Mouse (Mus musculus) adrenal gland (tissue): ENCODE measurements around the gene Rps6kc1.
"Not testable (repeated sequence)": the region's sequence is repeated elsewhere in the genome, so short reads cannot be mapped to it uniquely, and the experiment has no call there.

Experiments
- intact Hi-C: fragments of 180-260 bp; cut with DNase I; formaldehyde crosslinking; loops from one replicate; pipeline ENCODE4 v1.15.1; 2025
- long read RNA-seq, 2 experiments: library from polyadenylated mRNA; unstranded; transcript quantifications; one replicate each; pipeline ENCODE4 v2.0.0; 2020; ENCODE audit warnings: borderline replicate concordance in 1 of 2; ENCODE audit not compliant: insufficient replicate concordance in 1 of 2

Gene Rps6kc1
- long read RNA-seq, experiment 1, partial matches to known transcripts: 4 of 5 reads
- long read RNA-seq, experiment 1, other reads (novel, unspliced or antisense): 1 of 5 reads
- long read RNA-seq, experiment 2, partial matches to known transcripts: 2 of 11 reads
- long read RNA-seq, experiment 2, other reads (novel, unspliced or antisense): 8 of 11 reads

DNA sequence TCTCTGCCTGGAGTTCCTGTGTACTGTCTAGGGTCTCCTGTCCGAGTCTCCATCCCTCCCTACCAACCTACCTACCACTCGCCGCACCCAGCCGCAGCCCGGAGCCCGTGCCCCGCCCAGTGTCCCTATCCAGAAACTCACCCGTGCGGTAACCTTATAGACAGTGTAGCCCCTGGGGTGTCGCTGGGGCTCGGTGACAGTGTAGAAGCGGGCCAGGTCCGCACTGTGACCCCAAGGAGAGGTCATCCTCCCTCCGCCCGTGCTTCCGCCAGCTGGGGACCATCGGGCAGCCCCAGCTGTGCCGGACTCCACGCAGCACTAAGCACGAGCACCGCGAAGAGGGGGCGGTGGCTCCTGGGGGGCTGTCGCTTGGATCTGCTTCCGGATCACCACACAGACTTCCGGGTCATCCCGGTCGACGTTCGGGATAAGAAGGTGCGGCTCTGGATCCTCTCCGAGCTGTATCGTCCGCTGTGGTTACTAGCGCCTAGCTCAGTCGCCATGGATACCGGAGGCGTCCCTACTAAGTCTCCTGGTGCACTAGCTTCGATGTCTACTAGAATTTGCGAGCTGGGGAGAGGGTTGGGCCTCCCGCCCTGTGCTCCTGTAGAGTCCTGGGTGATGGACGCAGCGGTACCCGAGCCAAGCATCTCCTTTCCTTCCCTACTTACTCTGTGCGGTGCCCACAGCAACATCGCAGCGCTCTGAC, at the start of gene Rps6kc1:
Rps6kc1 (minus strand) TSS at position 356 of the 709 bp plus-strand sequence.
- intact Hi-C loops: no loop called here

GRCm38 (mm10) chr1:190958821-190959220, 47.3 kb upstream of the Rps6kc1 start:
- intact Hi-C loops: no loop called here

DNA sequence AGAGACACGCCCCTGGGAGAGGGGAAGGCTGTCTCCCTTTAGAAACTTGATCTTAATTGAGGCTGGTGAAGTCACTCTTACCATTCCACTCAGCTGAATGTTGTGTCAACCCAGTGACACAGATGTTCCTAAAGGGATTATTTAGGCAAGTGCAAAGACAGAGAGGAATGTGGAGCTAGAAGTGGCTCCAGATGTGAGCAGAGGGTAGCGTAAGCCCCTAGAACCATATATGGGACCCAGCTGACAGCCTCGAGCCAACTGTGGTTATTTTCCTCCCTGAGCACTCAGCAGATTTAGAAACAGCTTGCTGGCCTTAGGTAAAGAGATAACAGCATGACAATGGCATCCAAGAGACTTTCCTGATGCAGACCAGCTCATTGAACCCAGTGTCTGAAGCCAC, 41.4 kb upstream of the Rps6kc1 start:
- intact Hi-C loops: no loop called here

- intact Hi-C loops: no loop called here
These were observed 39.4 kb upstream of the Rps6kc1 start for GRCm38 (mm10) chr1:190951014-190951413.

GRCm38 (mm10) chr1:190948846-190949245, 37.3 kb upstream of the Rps6kc1 start:
- intact Hi-C loops: loop anchor here (5.0 kb wide), 2 partner anchors 43 to 328 kb away; no protein-coding TSS in a partner anchor

DNA sequence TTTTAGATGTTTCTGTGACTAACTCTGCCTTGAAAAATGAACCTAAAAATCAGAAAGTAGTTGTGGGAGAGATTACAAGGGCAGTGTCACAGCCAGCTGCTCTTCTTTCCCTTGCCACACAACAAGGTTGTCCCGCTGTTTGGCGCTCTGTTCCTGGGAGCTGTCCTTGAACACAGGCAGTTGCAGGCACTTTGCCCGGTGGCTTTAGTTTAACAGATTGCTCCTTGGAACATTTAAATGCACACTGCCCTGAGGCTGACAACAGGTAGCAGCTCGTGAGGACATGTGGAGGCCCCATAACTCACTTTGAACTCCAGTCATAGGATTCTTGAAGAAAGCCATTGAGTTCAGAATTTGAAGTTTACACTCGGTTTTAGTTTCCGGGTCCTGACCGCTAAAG, 36.9 kb upstream of the Rps6kc1 start:
- intact Hi-C loops: loop anchor here (5.0 kb wide), 2 partner anchors 44 to 329 kb away; no protein-coding TSS in a partner anchor

DNA sequence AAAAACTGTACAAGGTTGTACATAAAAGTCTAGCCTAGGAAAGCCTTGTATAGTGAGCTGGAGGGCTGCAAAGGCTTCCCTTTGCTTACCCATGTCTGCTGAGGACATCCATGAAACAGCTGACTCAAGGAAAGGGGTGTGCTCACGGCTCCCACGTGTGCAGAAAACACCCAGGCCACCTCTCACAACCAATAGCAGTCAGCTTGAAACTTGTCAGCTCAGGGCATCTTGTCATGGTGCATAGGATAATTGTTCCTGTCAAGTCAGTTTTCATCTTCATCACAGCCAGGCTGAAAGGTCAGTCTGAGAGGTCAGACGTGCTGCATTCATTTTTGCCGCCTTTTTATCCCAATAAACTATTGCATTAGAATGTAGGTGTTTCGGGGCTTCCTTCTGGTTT, 36.4 kb upstream of the Rps6kc1 start:
- intact Hi-C loops: loop anchor here (5.0 kb wide), 2 partner anchors 44 to 329 kb away; no protein-coding TSS in a partner anchor

GRCm38 (mm10) chr1:190944109-190944760, 32.7 kb upstream of the Rps6kc1 start:
- intact Hi-C loops: loop anchor here (2.0 kb wide), 1 partner anchor 131 kb away; no protein-coding TSS in a partner anchor

GRCm38 (mm10) chr1:190939803-190940202, 28.2 kb upstream of the Rps6kc1 start:
- intact Hi-C loops: no loop called here

- intact Hi-C loops: no loop called here
These were observed 18.6 kb upstream of the Rps6kc1 start for GRCm38 (mm10) chr1:190930181-190930580.

GRCm38 (mm10) chr1:190929010-190929695, 17.6 kb upstream of the Rps6kc1 start:
- intact Hi-C loops: no loop called here

- intact Hi-C loops: no loop called here
These were observed 16.9 kb upstream of the Rps6kc1 start for GRCm38 (mm10) chr1:190928370-190929009.

GRCm38 (mm10) chr1:190927751-190928369, 16.3 kb upstream of the Rps6kc1 start:
- intact Hi-C loops: no loop called here

- intact Hi-C loops: no loop called here
These were observed 15.7 kb upstream of the Rps6kc1 start for GRCm38 (mm10) chr1:190927311-190927710.

GRCm38 (mm10) chr1:190924812-190925211, 13.2 kb upstream of the Rps6kc1 start, which contains the start of gene Angel2:
Angel2 (plus strand) TSS chr1:190925112.
- intact Hi-C loops: not testable (repeated sequence)

- intact Hi-C loops: no loop called here
These were observed 8.3 kb upstream of the Rps6kc1 start for GRCm38 (mm10) chr1:190919725-190920469.

- intact Hi-C loops: no loop called here
These were observed 7.4 kb upstream of the Rps6kc1 start for GRCm38 (mm10) chr1:190918938-190919337.

- intact Hi-C loops: no loop called here
These were observed 1.1 kb upstream of the Rps6kc1 start for GRCm38 (mm10) chr1:190912623-190913022.

DNA sequence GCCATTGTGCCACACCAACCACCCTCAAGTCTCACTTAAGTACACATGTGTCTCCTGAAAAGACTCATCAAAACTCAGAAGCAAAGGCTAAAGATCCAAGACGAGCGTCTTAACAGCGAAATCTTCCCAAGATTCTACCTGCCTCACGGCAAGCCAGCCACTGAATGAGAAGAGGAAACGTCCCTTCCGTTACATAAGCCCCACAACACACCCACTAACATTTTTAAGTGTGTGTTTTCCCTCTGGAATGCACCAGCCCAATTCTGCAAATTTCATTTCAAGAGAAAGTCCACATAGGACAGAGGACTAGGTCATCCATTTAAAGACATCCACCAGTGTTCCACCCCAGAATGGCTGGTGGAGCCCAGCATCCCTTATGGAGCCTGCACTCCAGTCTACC, 734 bp downstream of the Rps6kc1 start:
- intact Hi-C loops: no loop called here

DNA sequence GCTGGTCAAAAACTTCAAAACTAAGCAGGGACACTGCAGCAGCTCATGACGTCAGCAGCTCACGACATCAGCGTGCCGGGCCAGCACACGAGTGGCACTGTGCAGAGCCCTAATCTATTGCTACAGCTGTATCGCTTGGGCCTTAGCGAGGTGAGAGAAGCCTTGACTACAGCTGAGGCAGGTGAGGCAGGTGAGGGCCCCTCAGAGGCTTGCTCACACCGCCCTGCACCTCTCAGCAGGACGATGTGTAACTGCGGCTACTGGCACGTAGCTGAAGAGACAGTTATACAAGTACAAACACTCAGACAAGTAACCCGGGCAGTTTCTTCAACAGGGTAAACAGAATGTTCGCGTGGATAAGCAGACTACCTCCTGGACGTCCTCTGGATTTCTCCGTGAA, 6.9 kb downstream of the Rps6kc1 start:
- intact Hi-C loops: no loop called here
